Mouse (Mus musculus) layer of hippocampus, postnatal 14 days (tissue): Measurements from ENCODE around the gene Astl. TPM values are rescaled to one million over a fixed set of nuclear protein-coding genes. Genes with fewer than 3 reads are reported as not detected.
"Not testable (repeated sequence)": the region's sequence is repeated elsewhere in the genome, so short reads cannot be mapped to it uniquely, and the experiment has no call there.

Experiments used
- DNase-seq, 2 experiments: peaks; one replicate each; pipeline ENCODE4 v3.0.0; 2021 to 2022; ENCODE audit warnings: low spot score in 2 of 2, mixed read lengths in 1 of 2
- long read RNA-seq, 2 experiments: library from polyadenylated mRNA; stranded (forward); transcript quantifications; one replicate each; pipeline ENCODE4 v2.0.0; 2021
- total RNA-seq, 2 experiments: library from RNA; stranded (reverse); gene quantifications; 2 replicates each; pipeline ENCODE4 v1.2.3; 2021

Gene Astl
- not detected for total RNA-seq
- long read RNA-seq, experiment 1, result 0 reads
- long read RNA-seq, experiment 2, result 0 reads

GRCm38 (mm10) chr2:127338416-127338815 lies at the start of gene Astl:
Gene Astl, plus strand, starts transcription at chr2:127338639.
- no peak for DNase-seq

DNA sequence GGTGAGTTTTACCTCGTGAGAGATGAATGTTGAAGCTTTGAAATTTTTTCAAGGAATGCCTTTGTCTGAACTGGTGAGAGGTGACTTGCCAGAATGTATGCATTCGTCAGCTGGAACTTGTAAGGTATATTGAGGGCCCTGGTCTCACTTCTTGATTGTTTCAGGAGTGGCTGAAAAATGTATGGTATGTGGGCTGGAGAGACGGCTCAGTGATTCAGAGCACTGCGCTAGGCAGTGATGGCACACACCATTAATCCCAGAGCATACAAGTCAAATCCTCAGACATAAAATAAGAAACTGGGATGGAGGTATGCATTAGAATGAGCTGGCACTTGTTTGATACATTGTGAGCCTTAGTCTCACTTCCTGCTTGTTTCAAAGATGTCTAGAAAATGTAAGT lies 46.2 kb upstream of the Astl start:
- DNase-seq, result no peak

DNA sequence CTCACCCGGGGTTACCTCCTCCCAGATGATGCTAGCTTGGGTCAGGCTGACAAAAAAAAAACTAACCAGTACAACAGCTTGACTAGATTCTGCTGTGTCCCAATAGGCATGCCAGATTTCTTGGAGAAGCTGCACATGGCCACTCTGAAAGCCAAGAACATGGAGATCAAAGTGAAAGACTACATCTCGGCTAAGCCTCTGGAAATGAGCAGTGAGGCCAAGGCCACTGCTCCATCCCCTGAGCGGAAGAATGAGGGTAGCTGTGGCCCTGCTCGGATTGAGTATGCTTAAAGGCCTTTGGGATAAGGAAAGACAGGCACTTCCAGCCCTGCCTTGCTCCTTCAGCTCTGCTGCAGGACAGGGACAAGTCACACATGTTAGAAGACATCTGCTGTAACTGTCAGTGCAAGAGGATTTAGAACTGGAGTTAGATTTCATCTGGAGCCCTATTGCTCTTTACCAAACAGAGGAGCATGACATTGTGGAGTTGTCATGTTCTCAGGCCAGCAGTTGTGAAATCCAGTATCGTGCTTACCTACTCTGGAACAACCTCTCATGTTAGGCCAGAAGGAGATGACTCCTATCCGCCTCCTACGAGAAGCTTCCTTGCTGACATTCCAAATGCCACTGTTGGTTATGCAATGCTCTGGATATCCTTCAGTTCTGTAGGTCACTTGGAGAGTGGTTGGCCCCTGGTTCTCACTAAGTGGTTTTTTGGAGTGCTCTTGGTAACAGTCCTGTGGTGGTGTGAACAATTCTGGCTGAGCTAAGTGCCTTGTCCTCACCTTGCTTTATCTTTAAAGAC lies 41.2 kb upstream of the Astl start:
- DNase-seq, result no peak

GRCm38 (mm10) chr2:127298056-127298455 lies 40.4 kb upstream of the Astl start:
- no peak for DNase-seq

DNA sequence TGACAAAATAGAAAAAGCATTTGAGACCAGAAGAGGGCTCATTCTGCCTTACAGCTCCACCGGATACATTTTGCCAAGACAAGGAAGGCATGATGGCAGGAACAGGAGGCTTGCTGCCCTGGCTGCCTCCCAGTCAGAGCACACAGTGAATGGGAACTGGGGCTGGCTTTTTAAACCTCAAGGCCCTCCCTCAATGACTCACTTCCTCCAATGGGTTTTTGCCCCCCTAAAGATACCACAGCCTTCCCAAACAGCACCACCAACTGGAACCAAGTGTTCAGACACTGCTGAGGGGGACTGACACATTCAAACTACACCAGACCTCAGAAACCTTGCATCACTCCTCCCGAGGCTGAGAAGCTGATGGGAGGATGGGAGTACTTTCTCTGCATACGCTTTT lies 37.7 kb upstream of the Astl start:
- DNase-seq, result no peak

DNA sequence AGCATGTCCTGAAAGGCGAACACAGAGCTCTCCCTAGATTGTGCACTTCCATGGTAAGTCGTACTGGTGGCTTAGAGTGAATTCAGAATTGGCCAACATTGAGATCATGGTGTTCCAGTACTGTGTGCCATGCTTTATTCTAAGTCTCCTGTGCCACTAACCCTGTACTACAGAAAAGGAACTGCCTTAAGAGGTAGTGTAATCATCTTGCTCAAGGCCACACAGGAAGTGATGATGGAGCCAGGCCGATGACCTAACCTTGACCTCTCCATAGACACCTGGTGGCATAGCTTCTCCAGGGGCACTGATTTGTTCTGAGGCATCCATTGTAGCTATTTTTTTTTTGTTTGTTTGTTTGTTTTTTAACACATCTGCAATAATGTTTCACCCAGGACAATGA lies 36.6 kb upstream of the Astl start:
- DNase-seq, result no peak

DNA sequence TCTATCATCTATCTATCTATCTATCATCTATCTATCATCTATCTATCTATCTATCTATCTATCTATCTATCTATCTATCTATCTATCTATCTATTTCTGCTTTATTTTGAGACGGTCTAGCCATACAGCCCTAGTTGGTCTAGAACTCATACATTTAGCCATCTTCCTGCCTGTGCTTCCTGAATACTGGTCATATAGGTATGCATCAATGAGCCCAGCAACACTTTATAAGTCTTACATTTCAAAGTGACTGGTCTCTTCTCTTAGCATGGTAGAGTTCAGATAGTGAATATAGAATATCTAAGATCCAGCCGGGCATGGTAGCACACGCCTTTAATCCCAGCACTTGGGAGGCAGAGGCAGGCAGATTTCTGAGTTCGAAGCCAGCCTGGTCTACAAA lies 34.2 kb upstream of the Astl start:
- DNase-seq, result not testable (repeated sequence)

GRCm38 (mm10) chr2:127304609-127305210 lies 33.7 kb upstream of the Astl start:
- no peak for DNase-seq

- DNase-seq, result no peak
Measured at GRCm38 (mm10) chr2:127306123-127306522, 32.3 kb upstream of the Astl start.

DNA sequence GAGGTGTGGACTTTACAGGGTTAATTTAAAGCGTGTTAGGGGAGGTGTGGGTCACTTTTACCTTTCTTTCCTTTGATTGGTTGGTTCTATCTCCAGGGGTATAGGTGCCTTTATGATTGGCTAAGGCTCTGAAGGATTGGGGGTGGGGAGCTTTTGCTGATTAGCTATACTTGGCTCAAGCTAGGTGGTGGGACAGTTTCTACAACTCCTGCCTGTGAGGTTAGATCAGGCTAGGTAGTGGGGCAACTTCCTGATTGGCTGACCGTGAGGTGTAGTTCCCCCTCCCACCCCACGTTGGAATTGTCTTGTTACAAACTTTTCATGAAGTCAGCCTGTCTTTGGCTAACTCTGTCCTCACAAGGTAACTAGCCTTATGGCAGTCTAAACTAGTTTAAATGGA lies 31.3 kb upstream of the Astl start:
- DNase-seq, result no peak

- no peak for DNase-seq
Measured at GRCm38 (mm10) chr2:127308660-127309059, 29.8 kb upstream of the Astl start.

GRCm38 (mm10) chr2:127310246-127310645 lies 28.2 kb upstream of the Astl start:
- DNase-seq, result no peak

- no peak for DNase-seq
Measured at GRCm38 (mm10) chr2:127310685-127311084, 27.8 kb upstream of the Astl start.

DNA sequence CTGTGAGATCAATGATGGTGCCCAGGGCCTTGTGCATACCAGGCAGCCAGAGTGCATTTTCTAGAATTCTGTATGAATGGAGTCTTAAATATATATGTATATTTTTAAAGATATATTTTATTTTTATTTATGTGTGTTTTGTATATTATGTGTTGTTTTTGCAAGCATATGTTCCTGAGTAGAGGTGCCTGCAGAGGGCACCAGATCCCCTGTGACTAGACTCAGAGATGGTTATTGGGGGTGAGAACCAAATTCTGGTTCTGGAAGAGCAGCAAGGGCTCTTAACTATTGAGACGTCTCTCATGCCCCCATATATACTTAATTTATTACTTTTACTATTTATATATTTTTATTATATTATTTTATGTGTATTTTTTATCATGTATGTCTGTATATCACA lies 27.2 kb upstream of the Astl start:
- no peak for DNase-seq

GRCm38 (mm10) chr2:127312801-127313200 lies 25.6 kb upstream of the Astl start:
- DNase-seq, result no peak

GRCm38 (mm10) chr2:127313878-127314277 lies 24.6 kb upstream of the Astl start:
- no peak for DNase-seq

GRCm38 (mm10) chr2:127314467-127315154 lies 23.8 kb upstream of the Astl start:
- no peak for DNase-seq

DNA sequence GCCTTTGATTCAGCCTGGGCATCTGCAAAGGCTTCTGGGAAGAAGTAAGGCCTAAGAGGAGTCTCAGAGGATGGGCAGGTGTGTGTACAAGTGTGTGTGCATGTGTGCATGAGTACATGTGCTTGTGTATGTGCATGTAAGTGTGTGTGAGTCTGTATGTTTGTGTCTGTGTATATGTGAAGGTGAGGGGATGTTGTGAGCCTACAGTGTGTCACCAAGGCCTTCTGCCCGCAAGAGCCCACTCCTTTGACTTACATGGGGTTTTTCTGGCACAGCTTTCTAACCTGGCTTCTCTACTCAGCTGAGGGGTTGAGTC lies 23.3 kb upstream of the Astl start:
- no peak for DNase-seq

- no peak for DNase-seq
Measured at GRCm38 (mm10) chr2:127316431-127316830, 22.0 kb upstream of the Astl start.

DNA sequence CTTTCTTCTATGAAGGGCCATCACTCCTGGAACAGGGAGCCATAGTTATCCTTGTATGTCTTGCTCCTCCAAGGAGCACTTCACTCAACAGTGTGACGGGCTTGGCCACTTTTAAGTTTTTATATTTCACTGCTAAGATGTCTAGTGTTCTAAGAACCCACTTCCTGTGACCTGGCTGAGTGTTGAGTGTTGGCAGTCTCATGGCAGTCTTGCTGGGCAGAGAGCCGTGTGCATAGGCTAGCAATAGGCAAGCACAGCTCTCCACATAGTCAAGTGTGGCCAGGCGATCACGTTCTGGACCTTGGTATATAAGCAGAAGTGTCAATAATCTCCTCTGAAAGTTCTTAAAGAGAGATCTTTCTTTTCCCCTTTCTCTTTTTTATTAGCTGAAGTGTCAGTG lies 20.3 kb upstream of the Astl start:
- no peak for DNase-seq

GRCm38 (mm10) chr2:127319071-127319470 lies 19.4 kb upstream of the Astl start:
- no peak for DNase-seq

DNA sequence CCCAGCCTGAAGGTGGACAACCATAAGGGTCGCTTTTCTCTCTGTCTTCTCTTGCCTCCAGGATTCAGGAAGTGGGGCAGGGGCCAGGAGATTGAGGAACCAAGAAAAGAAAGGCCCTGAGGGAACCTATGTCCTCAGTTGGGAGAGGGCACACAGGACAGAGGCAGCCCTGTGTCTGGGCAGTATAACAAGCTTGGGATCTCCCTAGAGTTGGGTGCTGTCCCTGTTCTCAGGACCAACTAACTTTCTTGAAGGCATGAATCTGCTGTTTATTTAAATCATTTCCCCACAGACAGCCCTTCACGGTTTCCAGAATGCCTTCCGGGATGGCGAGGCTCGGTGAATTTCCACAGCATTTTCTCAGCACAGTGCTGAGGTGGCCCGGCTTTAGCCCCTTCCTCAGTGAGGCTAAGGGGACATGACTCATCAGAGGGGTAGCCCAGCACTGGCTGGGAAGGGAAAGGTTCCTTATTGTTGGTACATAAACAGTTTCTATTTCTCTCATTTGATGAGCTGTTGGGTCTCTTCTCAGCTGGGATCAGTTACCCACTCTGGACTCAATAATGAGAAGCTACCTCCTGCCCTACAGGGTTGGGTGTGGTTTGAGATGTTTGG lies 15.7 kb upstream of the Astl start:
- no peak for DNase-seq
